Mouse (Mus musculus) thymus, postnatal 36 days (tissue): ENCODE results near the gene Prss43.
A peak's percentile ranks its signal among the peaks of the same experiment; 100 is the strongest.
"Not testable (repeated sequence)": the region's sequence is repeated elsewhere in the genome, so short reads cannot be mapped to it uniquely, and the experiment has no call there.

Experiments used
- DNase-seq, 2 experiments: peaks; one replicate each; pipeline ENCODE4 v3.0.0; 2022; ENCODE audit warnings: mixed read lengths in 2 of 2

The Prss43 gene

DNA sequence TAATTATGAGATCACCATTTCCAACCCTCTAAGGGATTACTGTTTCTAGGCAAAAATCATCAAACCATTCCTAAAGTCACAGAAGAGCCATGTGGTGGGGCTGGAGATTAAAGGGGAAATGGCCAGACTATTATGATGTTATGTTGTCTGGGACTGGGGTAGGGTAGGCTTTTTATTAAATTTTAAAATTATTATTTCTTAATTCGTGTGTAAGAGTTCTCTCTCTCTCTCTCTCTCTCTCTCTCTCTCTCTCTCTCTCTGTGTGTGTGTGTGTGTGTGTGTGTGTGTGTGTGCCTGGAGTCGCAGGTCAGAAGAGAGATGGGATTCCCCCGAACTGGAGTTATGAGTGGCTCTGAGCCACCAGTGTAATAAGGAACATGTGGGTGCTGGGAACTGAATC lies at the start of gene Prss43:
TSS of gene Prss43 (plus strand) at position 301 of the 400 bp plus-strand sequence.
- no peak for DNase-seq

DNA sequence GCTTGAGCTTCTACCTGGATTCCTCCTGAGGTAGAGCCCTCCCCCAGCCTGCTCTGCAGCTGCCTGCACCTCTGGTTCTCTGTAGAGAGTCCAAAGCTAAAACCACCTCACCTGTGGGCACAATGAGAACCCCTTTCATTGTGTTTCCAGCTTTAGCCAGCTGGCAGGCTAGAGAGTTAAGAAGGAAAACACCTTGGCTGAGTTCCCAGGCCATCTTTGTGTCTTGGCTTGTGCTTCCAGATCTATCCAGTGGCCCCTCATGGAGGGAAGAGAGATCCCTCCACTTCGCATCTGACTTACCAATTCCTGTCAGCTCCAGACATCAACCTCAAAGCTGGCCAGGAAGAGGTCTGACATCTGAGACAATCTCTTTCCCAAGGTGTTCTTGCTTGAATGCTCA lies 48.4 kb upstream of the Prss43 start:
- no peak for DNase-seq

DNA sequence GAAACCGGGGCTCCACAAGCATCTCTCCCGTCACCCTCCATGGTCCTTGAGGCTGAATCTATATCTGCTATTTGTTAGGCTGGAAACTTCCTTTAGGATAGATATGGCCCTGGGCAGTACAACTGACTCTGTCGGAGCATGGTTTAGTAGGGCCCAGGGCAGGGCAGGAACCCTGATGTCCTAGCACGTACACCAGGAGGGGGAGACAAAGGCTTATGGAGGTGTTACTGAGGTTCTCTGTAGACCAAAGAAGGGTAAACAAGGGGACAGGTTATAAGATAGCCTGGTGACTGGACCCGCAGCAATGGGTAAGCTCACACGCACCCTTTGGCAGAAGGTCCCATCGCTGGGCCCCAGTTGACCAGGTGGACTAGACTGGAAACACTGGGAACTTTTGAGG lies 47.9 kb upstream of the Prss43 start:
- DNase-seq: no peak

DNA sequence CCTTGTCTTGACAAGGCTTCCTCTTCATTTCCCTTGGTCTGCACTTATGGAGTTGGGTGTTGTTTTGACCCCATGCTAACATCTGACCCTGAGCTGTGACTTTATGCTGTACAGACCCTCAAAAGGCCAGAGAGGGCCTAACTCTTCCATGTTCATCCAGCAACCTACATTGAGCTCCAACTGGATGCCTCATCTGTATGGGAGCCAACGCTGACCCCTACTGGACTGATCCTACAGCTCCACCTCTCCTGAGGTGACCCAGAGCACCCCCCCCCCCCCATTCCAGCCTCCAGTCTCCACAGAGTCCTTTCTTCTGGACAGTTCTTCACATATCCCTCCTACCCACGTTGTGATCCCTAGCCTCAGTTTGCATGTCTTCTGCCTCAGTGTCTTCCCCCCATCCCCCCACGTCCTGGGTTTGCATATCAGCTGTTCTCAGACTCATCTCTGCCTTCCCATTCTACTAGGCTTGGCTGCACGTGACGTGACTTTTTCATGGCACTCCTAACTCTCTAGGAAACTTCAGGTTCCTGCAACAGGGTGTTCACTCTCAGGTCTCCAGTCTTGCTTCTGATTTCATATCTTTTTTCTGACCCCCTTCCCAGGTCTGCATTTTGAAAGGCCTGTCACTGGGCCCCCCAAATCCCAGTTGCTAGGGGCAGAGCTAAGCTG lies 47.1 kb upstream of the Prss43 start:
- no peak for DNase-seq

DNA sequence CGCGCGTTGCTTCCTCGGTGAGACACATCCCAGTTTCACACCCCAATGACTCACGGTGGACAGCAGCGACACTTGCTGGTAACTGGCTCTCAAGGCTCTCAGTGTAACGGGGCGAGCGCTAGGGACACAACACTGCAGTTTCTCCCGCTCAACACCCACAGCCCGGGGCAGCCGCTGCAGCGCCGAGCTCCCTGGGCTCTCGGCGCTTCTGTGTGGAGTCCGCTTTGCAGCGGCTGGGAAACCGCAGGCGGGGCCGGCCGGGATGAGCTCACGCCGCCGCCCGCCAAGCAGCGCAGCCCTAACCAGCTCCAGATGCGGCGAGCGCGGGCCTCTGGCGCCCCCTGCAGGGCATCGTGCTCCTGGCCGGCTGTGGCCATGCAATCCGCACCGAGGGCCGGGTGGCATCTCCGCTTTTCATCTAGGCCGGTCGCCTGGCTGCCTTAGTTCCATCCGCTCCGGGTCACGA lies 45.2 kb upstream of the Prss43 start:
- peak; percentile 86 to 90 for DNase-seq

DNA sequence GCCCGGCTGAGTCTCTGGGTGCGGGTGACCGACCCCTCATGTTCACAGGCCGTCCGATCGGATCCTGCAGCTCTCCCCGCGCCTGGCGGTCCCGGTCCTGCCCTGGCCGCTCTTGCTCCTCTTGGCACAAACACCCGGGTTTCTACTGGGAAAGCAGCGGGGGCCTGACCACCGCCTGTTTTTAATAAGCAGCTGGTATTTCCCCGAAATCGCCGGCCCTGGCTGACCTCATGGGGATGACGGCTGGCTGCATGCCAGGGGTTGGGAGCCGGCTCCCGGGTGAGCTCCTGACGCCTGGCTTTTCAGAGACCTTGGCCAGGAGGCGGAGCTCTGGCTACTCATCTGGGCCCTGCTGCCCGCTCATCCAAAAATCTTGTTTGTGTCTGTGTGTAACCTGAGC lies 44.8 kb upstream of the Prss43 start:
- DNase-seq: peak in 1 of 2 experiments; percentile 32

DNA sequence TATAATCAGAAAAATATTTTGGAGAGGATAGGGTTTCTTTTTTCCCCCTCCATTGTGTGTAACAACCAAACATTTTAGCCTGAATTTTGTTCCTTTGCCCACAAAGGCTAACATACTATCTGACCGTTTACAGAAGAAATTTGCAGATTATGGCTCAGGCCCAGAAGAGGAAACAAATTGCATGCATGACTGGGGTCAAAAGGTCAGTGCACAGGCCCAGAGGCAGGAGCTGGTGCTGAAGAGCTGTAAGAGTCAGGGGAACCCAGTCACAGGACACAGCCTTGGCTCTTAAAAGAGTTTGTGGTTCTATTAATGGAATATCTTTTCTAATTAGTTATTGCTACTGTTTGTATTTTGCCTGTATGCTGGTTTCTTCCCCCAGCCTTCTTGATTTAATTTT lies 42.9 kb upstream of the Prss43 start:
- no peak for DNase-seq

DNA sequence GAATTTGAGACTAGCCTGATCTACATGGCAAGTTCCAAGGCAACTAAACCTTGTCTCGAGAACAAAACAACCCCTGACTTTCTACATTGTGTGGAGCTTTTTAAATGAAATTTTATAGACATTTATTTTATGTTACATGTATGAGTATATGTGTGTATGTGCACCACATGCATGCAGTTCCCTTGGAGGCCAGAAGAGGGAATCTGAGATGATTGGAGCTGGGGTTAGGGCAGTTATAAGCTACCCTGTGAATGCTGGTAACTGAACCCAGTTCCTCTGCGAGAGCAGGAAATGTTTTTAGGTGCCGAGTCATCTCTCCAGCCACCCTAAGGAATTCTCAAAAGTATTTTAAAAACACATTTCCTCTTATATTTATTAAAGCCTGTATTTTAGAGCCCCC lies 38.3 kb upstream of the Prss43 start:
- no peak for DNase-seq

DNA sequence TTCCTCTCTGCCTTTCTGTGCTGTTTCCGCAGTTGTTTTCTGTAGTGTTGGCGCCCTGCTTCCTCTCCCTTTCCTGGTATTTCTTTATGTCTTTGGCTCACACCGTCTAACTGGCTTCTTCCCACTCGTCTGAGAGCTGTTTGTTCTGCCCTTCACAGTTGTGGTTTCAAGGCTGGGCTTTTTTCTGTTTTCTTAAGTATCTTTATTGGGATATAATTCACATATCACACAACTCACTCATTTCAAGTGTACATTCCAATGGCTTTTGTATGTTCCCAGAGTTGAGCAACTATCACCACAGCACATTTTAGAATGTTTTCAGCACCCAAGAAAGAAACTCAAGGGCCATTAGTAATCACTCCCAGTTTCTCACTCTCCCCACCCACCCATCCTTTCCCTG lies 36.0 kb upstream of the Prss43 start:
- DNase-seq: no peak

DNA sequence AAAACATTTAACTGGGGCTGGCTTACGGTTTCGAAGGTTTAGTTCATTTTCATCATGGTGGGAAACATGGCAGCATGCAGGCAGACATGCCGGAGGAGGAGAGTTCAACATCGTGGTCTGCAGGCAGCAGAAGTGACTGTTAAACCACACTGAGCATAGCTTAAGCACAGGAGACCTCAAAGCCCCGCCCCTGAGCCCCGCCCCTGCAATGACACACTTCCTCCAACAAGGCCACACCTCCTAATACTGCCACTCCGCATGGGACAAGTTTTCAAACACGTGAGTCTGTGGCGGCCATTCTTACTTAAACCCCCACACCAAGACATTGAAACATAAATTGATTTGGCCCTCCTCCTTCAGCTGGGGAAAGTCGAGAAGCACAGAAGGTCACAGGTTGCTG lies 29.5 kb upstream of the Prss43 start:
- no peak for DNase-seq

DNA sequence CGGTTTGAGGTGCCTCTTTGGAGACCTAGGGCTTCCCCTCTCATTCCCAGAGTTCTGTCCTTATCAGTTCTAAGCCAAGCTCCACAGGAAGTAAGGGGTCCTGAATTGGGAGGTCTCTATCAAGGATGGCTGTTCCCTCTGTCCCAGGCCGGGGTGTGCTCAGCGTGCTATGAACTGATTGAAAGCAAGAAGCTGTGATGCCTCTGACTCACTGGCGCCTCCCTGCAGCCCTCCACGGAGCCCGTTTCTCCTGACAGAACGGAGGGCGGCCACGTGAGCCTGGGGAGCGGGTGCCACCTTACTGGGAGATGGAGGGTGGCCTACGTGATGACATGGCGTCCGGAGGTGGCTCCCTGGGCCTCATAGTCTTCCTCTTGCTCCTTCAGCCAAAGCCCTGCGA lies 28.6 kb upstream of the Prss43 start, which contains the start of gene Prss42:
TSS of gene Prss42 (plus strand) at position 301 of the 400 bp plus-strand sequence.
- DNase-seq: no peak

DNA sequence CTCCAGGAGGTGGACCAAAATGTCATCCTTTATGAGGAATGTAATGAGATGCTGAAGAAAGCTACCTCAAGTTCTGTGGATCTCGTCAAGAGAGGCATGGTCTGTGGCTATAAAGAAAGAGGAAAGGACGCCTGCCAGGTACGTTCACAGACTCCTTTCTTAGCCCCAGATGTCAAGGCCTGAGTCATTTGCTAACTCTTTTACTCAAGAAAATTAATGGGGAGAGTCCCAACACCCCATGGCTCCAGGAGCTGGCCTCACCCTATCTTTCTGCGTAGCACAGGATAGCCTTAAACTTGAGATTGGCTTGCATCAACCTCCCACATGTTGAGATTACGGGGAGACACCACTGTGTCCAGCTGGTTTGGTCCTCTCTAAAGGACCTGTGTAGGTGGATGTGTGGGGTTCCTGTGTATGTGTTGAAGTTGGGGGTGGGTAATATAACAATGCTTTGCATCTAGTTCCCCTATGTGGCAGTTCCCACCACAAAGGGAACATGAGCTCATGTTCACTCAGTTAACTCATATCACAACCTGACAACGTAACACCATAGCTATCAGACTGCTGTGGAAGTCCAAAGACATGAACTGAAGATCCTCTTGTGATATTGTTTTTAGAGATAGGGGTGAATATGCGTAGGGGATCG lies 25.5 kb upstream of the Prss43 start:
- no peak for DNase-seq

DNA sequence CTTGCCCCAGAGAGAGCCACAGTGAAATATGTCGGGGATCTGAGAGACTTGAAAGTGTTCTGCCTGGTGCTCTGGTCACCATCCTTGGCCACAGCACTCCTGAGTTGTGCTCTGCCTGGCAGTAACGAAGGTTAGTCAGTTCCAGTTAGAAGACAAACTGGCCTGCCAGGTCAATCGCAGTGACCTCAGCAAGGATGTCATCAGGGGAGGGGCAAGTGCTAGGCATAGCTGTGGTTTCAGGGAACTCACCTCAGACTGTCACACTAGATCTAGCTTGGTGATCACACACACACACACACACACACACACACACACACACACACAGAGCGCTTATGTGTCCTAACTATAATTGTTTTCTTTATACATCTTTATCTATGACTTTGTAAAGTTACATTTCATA lies 23.2 kb upstream of the Prss43 start:
- DNase-seq: no peak

DNA sequence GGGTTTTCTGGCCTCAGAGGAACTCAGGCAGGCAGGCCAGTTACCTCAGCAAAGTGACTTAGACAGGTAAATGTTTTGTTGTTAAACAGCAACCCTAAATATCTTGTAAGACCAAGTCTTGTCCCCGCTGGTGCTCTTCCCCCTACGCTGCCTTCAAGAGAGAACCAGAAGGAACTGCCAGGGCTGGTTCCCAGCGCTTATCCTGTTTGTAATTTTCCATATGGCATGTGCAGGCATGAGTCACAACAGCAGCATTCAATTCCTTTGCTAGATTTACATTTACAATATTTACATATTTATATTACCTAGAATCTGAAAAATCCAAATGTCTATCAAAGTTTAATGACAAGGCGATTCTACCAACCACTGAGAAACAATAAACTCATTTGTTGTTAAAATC lies 16.4 kb upstream of the Prss43 start:
- DNase-seq: no peak

DNA sequence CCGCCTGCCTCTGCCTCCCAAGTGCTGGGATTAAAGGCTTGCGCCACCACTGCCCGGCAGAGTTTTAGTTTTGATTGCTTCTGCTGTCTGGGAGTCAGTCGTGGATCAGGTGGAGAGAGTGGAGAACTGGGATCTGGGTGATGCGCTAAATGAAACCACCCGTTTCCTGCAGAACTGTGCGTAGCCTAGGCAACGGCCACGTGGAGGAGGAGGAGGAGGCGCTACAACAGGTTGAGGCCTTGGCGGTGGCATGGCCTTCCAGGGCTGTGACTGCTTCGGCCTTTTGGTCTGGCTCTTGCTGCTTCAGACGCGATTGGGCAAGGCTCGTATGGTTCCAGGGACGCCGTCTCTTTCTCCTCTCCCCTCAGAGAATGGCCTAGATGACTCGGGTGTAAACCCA lies 12.7 kb upstream of the Prss43 start, which contains the start of gene Prss44:
TSS of gene Prss44 (plus strand) at position 206 of the 400 bp plus-strand sequence.
- DNase-seq: no peak

DNA sequence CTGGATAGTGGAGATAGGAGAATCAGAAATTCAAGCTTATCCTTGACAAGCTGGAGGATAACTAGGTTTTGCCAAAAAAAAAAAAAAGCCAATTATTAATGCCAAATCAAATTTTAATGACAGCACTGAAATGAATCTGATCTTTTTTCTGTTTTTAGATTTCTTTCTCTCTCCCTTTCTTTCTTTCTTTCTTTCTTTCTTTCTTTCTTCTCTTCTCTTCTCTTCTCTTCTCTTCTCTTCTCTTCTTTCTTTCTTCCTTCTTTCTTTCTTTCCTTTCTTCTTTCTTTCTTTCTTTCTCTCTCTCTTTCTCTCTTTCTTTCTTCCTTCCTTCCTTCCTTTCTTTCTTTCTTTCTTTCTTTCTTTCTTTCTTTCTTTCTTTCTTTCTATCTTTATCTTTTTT lies 5.9 kb upstream of the Prss43 start:
- DNase-seq: not testable (repeated sequence)

DNA sequence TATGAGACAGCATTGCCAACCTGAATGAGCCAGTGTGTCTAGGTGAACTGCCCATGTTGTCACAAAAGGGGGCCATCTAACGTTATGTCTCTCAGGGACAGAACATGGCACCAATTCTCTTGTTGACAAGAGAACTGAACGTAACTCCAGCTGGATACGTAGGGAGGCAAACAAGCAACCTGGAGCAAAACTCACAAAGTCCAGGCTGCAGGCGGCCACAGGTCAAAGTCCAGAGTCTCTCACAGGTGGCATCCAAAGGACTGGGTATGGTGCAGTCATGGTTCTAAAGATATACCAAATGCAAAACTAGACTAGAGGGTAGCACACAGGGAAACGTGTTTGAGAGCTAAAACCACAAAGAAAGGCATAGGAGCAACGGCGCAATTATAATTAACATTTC lies 5.1 kb upstream of the Prss43 start:
- no peak for DNase-seq

DNA sequence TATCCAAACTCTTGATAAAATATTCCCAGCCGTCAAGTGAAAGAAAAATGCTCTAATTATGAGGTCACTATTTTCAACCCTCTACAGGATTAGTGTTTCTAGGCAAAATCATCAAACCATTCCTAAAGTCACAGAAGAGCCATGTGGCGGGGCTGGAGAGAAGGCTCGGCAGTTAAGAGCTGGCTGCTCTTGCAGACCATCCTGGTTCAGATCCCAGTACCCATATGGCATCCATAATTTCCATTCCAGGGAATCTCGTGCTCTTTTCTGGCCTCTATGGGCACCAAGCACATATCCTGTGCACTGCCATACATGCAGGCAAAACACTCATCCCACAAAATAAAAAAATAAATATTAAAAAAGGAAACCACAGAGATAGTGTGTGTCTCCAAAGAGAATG lies 1.1 kb upstream of the Prss43 start:
- DNase-seq: no peak

DNA sequence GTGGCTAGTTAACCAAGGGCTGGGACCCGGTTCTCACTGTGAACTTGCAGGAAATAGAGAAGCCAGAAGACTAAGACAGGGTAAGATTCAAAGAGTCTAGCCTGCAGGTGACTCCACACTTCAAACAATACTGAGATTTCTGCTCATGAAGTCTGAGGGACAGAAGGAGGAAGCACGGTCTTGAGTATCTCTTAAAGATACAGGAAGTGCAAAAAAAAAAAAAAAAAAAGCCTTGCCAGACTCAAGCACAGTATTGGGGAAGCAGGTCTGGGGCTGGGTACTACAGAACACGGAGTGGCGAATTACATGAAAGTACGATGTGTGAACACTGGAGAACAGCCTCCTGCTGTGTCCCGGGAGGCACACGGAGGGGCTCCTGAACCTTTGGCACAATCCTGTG lies 658 bp upstream of the Prss43 start:
- no peak for DNase-seq

DNA sequence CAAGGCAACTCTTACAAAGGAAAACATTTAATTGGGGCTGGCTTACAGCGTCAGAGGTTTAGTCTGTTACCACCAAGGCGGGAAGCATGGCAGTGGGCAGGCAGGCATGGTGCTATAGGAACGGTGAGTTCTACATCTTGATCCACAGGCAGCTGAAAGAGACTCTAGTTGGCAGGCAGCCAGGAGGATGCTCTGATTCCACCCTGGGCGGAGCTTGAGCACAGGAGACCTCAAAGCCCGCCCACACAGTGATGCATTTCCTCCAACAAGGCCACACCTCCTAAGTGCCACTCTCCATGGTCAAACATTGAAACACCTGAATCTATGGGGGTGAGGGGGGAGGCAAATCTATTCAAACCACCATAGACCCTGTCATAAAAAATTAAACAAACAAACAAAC lies 6.5 kb downstream of the Prss43 start:
- DNase-seq: peak in 1 of 2 experiments; percentile 24

DNA sequence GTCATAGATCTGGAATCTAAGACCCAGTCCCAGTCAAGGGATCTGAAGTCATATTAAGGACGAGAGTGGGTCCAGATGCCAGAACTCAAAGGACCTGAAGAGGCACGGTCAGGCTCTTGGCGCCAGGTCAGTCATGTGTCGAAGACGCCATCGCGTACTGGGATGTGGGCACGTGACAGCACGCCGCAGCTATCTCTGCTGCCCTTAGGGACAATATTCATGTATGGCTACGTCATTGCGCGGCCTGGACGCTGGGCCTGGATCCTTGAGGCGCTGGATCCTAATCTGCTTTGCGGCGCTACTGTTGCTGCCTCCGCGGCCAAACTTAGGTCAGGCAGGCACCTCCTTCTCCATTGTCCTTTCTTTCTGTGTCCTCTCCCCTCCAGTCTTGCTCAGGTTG lies 7.9 kb downstream of the Prss43 start, which contains the start of gene Prss45:
TSS of gene Prss45 (plus strand) at position 178 of the 400 bp plus-strand sequence.
- no peak for DNase-seq

DNA sequence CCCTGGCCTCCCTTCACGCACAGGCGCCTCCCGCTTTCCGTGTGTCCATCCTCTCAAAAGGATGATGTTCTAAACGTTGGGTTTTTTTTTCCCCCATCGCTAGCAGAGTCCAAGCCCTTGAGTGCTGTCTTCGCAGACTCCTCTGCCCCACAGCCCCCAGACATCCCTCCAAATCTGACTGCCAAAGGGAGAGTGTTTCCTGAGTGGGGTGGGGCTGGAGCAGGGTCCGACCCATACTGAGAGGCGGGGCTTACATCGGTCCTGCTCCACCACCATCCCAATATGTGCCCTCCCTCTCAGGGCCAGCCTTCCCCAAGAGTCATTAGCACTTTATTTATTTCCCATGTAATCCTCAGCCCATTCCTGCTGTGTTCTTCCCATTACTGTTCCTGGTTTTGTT lies 8.5 kb downstream of the Prss43 start:
- no peak for DNase-seq

DNA sequence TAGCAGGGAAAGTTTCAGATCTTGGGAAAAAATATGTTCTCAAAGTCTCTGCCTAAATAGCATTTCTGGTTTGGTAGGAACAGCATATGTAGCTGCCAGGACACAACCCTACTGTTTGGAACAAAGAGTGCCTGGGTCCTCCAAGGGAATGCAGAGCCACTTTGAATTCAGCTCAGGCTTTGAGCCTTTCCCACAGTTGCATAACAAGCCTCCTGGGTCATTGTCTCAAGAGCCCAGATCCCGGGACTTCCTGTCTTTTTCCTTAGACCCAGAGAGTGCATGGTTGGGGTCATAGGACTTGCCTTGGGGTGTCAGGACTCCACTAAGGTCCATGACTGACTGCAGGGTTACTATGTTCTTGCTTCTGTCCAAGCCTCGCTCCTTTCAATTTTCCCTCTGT lies 9.6 kb downstream of the Prss43 start:
- DNase-seq: no peak

DNA sequence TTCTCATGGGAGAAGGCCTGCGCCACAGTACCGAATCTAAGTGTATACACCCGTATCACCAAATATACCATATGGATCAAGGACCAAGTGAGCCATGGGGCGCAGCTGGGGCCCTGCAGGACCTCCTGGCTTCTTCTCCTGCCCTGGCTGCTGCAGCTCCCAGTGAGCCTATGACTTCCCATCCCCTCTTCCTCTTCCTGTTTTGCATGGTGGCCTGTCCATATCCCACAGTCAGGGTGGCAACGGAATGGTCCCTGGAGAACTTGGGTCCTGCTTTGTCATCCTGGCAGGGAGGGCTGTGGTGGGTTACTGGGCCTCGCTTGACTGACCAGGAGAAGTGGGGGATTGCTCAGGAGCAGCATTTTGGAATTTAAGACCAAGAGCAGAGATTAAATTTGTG lies 14.4 kb downstream of the Prss43 start:
- no peak for DNase-seq

DNA sequence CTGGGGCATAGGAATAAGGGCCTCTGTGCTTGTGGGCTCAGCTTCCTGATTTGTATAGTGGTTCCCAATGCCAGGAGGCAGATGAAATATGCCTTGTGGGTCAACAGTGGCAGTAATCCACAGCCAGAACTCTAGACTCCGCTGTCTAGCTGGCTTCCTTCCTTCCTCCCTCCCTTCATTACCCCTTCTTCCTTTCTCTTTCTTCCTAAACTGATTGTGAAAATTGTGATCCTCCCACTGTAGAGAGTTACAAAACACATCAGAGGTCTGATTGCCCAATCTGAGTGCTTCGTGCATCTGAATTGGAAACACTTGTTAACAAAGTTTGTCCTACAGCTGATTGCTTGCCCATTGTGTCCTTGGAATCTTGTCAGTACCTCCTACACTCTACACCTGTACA lies 14.9 kb downstream of the Prss43 start:
- DNase-seq: no peak
